Mouse (Mus musculus): ENCODE results near the gene Clasrp.
"Not testable (repeated sequence)": the region's sequence is repeated elsewhere in the genome, so short reads cannot be mapped to it uniquely, and the experiment has no call there.

The Clasrp gene

DNA sequence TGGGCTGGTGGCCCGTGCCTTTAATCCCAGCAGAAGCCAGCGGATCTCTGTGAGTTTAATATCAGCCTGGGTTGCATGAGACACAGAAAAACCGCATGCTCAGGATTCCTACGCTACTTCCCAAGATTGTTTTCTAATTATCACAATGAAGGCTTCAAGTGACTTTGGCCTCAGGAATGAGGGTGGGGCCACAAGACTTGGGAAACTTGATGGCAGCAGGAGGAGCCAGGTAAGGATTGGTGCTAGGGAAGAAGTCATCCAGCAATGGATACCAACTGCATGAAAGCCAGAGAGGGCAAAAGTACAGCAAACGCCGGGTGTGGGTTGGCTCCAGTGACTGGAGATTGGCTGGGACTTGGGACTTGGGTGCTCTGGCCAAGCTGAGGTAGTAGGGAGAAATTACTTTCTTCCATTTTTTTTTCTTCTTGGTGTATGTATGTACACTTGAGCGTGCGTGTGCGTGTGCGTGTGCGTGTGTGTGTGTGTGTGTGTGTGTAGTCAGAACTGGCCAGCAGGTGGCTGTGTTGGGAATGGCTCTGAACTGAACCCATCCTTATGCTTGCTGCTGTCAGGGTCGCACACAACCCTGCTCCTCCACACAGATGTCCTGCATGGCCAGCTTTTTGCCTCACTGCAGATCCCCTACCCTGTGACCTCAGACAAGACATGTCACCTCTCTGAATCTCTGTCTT is 5.5 kb upstream of the Clasrp start:
- peak; percentile 35 for DNase-seq (ENCODE audit: low spot score)

DNA sequence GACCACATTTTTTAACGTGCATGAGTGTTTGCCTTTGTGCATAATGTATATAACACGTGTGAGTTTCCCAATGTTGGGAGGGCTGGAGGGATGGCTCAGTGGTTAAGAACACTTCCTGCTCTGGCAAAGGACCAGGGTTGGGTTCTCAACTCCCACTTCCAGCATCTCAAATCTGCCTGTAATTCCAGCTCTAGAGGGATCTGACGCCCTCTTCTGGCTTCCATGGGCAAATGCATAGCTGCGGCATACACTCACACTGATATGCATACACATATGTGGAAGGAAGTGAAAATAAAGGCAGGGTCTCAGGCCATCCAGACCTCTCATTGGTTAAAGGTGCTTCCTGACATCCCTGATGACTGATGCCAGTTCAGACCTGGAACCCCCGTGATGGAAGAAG is 3.0 kb upstream of the Clasrp start:
- no peak for DNase-seq (ENCODE audit: low spot score)

DNA sequence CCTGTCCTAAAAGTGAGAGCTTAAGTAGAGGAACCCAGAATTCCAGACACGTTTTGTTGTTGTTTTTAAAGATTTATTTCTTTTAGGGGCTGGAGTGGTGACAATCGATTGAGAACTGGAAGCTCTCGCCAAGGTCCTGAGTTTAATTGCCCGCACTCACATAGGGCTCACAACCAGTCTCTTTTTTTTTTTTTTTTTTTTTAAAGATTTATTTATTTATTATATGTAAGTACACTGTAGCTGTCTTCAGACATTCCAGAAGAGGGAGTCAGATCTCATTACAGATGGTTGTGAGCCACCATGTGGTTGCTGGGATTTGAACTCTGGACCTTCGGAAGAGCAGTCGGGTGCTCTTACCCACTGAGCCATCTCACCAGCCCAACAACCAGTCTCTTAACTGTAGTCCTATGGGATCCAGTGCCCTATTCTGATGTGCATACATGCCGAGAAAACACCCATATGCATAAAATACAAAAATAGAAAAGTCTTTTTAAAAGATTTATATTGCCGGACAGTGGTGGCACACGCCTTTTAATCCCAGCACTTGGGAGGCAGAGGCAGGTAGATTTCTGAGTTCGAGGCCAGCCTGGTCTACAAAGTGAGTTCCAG is 424 bp upstream of the Clasrp start:
- DNase-seq (ENCODE audit: low spot score), result not testable (repeated sequence)

GRCm38 (mm10) chr7:19603055-19603454 is 1.2 kb downstream of the Clasrp start:
- no peak for DNase-seq (ENCODE audit: low spot score)

- DNase-seq (ENCODE audit: low spot score), result no peak
Measured at GRCm38 (mm10) chr7:19600562-19600961, 3.7 kb downstream of the Clasrp start.

- DNase-seq (ENCODE audit: low spot score), result no peak
Measured at GRCm38 (mm10) chr7:19593061-19593730, 11.1 kb downstream of the Clasrp start.

- DNase-seq (ENCODE audit: low spot score), result peak; percentile 73
Measured at GRCm38 (mm10) chr7:19589917-19590316, 14.4 kb downstream of the Clasrp start.

GRCm38 (mm10) chr7:19589207-19589606 is 15.1 kb downstream of the Clasrp start:
- peak; percentile 31 for DNase-seq (ENCODE audit: low spot score)

GRCm38 (mm10) chr7:19586269-19586668 is 18.0 kb downstream of the Clasrp start:
- no peak for DNase-seq (ENCODE audit: low spot score)

GRCm38 (mm10) chr7:19580634-19581033 is 23.7 kb downstream of the Clasrp start:
- no peak for DNase-seq (ENCODE audit: low spot score)

GRCm38 (mm10) chr7:19579751-19580150 is 24.5 kb downstream of the Clasrp start:
- DNase-seq (ENCODE audit: low spot score), result no peak

GRCm38 (mm10) chr7:19578436-19578835 is 25.9 kb downstream of the Clasrp start:
- DNase-seq (ENCODE audit: low spot score), result no peak

GRCm38 (mm10) chr7:19577877-19578414 is 26.3 kb downstream of the Clasrp start:
- no peak for DNase-seq (ENCODE audit: low spot score)

GRCm38 (mm10) chr7:19577141-19577852 is 27.0 kb downstream of the Clasrp start, which contains the start of the genes Zfp296 and Gemin7:
Gene Zfp296, plus strand, starts transcription at chr7:19577287.
Gene Gemin7, minus strand, starts transcription at chr7:19577595.
- DNase-seq (ENCODE audit: low spot score), result no peak

DNA sequence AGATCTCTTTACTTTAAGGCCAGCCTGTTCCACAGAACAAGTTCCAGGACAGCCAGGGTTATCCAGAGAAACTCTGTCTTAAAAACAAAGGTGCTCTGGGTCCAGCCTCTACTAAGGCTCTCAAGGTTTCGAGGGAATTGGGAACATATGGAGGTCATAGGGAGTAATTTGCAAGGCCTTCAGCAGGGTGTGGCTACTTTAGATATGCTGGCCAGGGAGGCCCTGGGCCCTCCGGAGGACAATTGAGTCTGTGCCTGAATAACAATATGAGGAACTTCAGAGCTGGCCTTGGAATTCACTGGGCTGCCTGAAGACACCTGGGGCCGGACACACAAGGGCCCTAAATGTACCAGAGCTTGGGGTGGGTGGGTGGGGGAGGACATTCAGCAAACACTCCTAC is 28.7 kb downstream of the Clasrp start:
- no peak for DNase-seq (ENCODE audit: low spot score)

DNA sequence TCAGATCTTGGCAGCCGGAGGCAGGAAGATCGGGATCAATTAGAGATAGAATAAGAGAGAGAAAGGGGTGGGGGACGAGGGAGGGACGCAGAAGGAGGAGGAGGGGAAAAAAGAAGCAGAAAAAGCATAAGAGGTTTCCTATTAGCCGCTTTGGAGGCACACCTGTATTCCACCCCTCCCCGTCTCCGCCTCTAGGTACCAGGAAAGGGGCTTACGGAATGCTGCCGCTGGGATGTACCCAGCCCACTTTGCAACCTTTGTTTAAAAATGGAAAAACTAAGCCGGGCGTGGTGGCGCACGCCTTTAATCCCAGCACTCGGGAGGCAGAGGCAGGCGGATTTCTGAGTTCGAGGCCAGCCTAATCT is 30.5 kb downstream of the Clasrp start:
- no peak for DNase-seq (ENCODE audit: low spot score)

GRCm38 (mm10) chr7:19572926-19573775 is 31.1 kb downstream of the Clasrp start:
- DNase-seq (ENCODE audit: low spot score), result peak; percentile 70

DNA sequence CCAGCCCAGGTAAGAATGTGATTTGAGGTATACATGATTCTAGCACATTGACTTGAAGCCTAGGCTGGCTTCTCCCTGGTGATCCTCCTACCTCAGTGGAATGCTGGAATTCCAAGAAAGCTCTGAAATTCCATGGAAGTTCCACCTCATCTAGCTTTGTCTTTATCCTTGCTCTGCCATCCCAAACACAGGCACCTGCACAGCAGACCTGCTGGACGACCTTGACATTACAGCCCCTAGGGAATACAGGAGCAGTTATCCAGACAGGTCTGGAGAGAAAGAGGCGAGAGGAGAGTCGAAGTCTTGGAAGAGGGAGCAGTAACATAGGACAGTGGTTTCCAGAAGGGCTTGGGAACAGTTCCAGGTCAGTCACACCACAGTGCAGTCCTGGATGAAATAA is 34.6 kb downstream of the Clasrp start:
- DNase-seq (ENCODE audit: low spot score), result no peak

DNA sequence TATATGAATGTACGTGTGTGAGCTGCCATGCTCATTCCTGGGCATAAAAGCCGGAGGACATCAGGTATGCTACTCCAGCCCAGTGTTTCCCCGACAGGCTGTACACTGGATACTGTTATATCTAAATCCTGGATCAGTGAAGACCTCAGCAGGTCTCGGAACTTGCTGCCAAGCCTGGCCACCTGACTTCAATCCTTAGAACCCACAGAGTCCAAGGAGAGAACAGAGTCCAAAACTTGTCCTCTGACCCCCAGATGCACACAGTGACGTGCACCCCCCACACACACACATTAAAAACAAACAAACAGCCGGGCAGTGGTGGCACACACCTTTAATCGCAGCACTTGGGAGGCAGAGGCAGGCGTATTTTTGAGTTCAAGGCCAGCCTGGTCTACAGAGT is 36.9 kb downstream of the Clasrp start:
- no peak for DNase-seq (ENCODE audit: low spot score)

GRCm38 (mm10) chr7:19565803-19566202 is 38.5 kb downstream of the Clasrp start:
- DNase-seq (ENCODE audit: low spot score), result no peak

- no peak for DNase-seq (ENCODE audit: low spot score)
Measured at GRCm38 (mm10) chr7:19564455-19564854, 39.8 kb downstream of the Clasrp start.

Measured in adipocyte (in vitro differentiated cells).